Mouse (Mus musculus) neural tube, embryonic 14.5 days (tissue): ENCODE data around the gene Thada. TPM values are rescaled to one million over a fixed set of nuclear protein-coding genes. Genes with fewer than 3 reads are reported as not detected.
"Not testable (repeated sequence)": the region's sequence is repeated elsewhere in the genome, so short reads cannot be mapped to it uniquely, and the experiment has no call there.

Experiments
- ATAC-seq: fragments of 200-750 bp; cut with Nextera tagmentation; 2 replicates; pipeline ENCODE4 v1.8.0; 2017; ENCODE audit warnings: low read depth, mild to moderate bottlenecking, moderate TSS enrichment, moderate library complexity
- H3K27ac ChIP-seq: fragments of 300-500 bp; sonication (generic); 2 replicates; pipeline ENCODE4 v1.5.1; 2014; ENCODE audit warnings: low read depth, mild to moderate bottlenecking, control low read depth, low read length, moderate library complexity, mixed read lengths
- H3K27me3 ChIP-seq: fragments of 300-500 bp; sonication (generic); 2 replicates; pipeline ENCODE4 v1.6.1; 2014; ENCODE audit warnings: low read length; ENCODE audit not compliant: control insufficient read depth, insufficient read depth
- H3K36me3 ChIP-seq: fragments of 300-500 bp; sonication (generic); 2 replicates; pipeline ENCODE4 v1.6.1; 2014; ENCODE audit warnings: low read length, mixed read lengths; ENCODE audit not compliant: control insufficient read depth, insufficient read depth
- H3K4me1 ChIP-seq: fragments of 300-500 bp; sonication (generic); 2 replicates; pipeline ENCODE4 v1.6.1; 2014; ENCODE audit warnings: low read length; ENCODE audit not compliant: control insufficient read depth, insufficient read depth
- H3K4me2 ChIP-seq: fragments of 300-500 bp; sonication (generic); 2 replicates; pipeline ENCODE4 v1.6.1; 2014; ENCODE audit warnings: mild to moderate bottlenecking, low read depth, low read length, control low read depth
- H3K4me3 ChIP-seq: fragments of 300-500 bp; sonication (generic); 2 replicates; pipeline ENCODE4 v1.5.1; 2014; ENCODE audit warnings: low read depth, low read length, control low read depth, mixed read lengths
- H3K9ac ChIP-seq: fragments of 300-500 bp; sonication (generic); replicated peaks from 2 replicates; pipeline ENCODE4 v1.6.1; 2014; ENCODE audit warnings: low read depth, mild to moderate bottlenecking, control low read depth, low read length, mixed read lengths
- H3K9me3 ChIP-seq: fragments of 300-500 bp; sonication (generic); 2 replicates; pipeline ENCODE4 v1.6.1; 2016; ENCODE audit warnings: low read length; ENCODE audit not compliant: control insufficient read depth
- WGBS: fragments of 180-500 bp; shearing (Covaris S2); extraction: QIAGEN DNeasy Blood & Tissue Kit; methylation state at CpG from one replicate; pipeline ENCODE4 v1.1.7; 2014; 5-methylcytosine and 5-hydroxymethylcytosine counted together
- polyA plus RNA-seq: library from polyadenylated mRNA; unstranded; fragments of >200 nt; fragmentation: Nextera tagmentation; extraction: Ambion mirVana; gene quantifications from 2 replicates; pipeline ENCODE4 v1.2.1, GENCODE M21; 2014

The Thada gene
- polyA plus RNA-seq, 1 experiment from 2014 or later: 12.8 TPM

- no peak overlapping the region for H3K4me3 ChIP-seq
- no peak overlapping the region for H3K9ac ChIP-seq
- H3K27me3 ChIP-seq: no peaks in the 10 kb centered on the region
- H3K27ac ChIP-seq: no peak overlapping the region
- ATAC-seq: no peak
- WGBS: 88% methylated on average over 2 of the region's 2 CpGs
- H3K9me3 ChIP-seq: no peaks in the 10 kb centered on the region
- H3K4me1 ChIP-seq: no peaks in the 10 kb centered on the region
- no peaks in the 10 kb centered on the region for H3K36me3 ChIP-seq
- no peak overlapping the region for H3K4me2 ChIP-seq
Observed at GRCm38 (mm10) chr17:84239679-84240292, 226.2 kb downstream of the Thada start.

GRCm38 (mm10) chr17:84238174-84238573, 227.8 kb downstream of the Thada start:
- Histone ChIP-seq H3K4me3 (no peak overlapping the region), H3K36me3 (no peaks in the 10 kb centered on the region), H3K27me3 (no peaks in the 10 kb centered on the region), H3K4me1 (no peaks in the 10 kb centered on the region), H3K9me3 (no peaks in the 10 kb centered on the region), H3K4me2 (no peak overlapping the region), H3K27ac (no peak overlapping the region), H3K9ac (no peak overlapping the region)
- no peak for ATAC-seq
- WGBS: 88% methylated on average over 1 of the region's 1 CpGs

GRCm38 (mm10) chr17:84236781-84237557, 229.0 kb downstream of the Thada start:
- no peaks in the 10 kb centered on the region for H3K27me3 ChIP-seq
- H3K4me1 ChIP-seq: no peaks in the 10 kb centered on the region
- 90% methylated on average over 7 of the region's 7 CpGs for WGBS
- no peak overlapping the region for H3K4me2 ChIP-seq
- H3K9ac ChIP-seq: no peak overlapping the region
- no peak overlapping the region for H3K27ac ChIP-seq
- no peaks in the 10 kb centered on the region for H3K36me3 ChIP-seq
- no peak overlapping the region for H3K4me3 ChIP-seq
- no peak for ATAC-seq
- no peaks in the 10 kb centered on the region for H3K9me3 ChIP-seq

GRCm38 (mm10) chr17:84235399-84235928, 230.5 kb downstream of the Thada start:
- Histone ChIP-seq H3K4me1 (no peaks in the 10 kb centered on the region), H3K27me3 (no peaks in the 10 kb centered on the region), H3K9ac (no peak overlapping the region), H3K4me2 (no peak overlapping the region), H3K36me3 (0 out of 2 replicates have a peak, but pooled peaks cover 5% of the 10 kb centered on the region), H3K4me3 (no peak overlapping the region), H3K9me3 (no peaks in the 10 kb centered on the region), H3K27ac (no peak overlapping the region)
- no peak for ATAC-seq
- WGBS: 87% methylated on average over 4 of the region's 4 CpGs

- not testable (repeated sequence) for ATAC-seq, H3K9ac ChIP-seq, H3K9me3 ChIP-seq, H3K27ac ChIP-seq, H3K4me2 ChIP-seq, H3K36me3 ChIP-seq, H3K27me3 ChIP-seq, H3K4me1 ChIP-seq, H3K4me3 ChIP-seq
- WGBS: 82% methylated on average over 2 of the region's 4 CpGs
Observed at GRCm38 (mm10) chr17:84234785-84235184, 231.2 kb downstream of the Thada start.

- Histone ChIP-seq H3K9ac (no peak overlapping the region), H3K4me3 (no peak overlapping the region), H3K9me3 (no peaks in the 10 kb centered on the region), H3K4me1 (no peaks in the 10 kb centered on the region), H3K4me2 (no peak overlapping the region), H3K27me3 (no peaks in the 10 kb centered on the region), H3K27ac (no peak overlapping the region), H3K36me3 (peaks cover 16% of the 10 kb centered on the region)
- WGBS: 96% methylated on average over 2 of the region's 2 CpGs
- ATAC-seq: no peak
Observed at GRCm38 (mm10) chr17:84233758-84234157, 232.2 kb downstream of the Thada start.

GRCm38 (mm10) chr17:84231361-84231760, 234.6 kb downstream of the Thada start:
- H3K4me3 ChIP-seq: no peak overlapping the region
- 92% methylated on average over 2 of the region's 2 CpGs for WGBS
- H3K4me2 ChIP-seq: no peak overlapping the region
- no peak overlapping the region for H3K27ac ChIP-seq
- ATAC-seq: no peak
- peaks cover 20% of the 10 kb centered on the region for H3K36me3 ChIP-seq
- H3K27me3 ChIP-seq: no peaks in the 10 kb centered on the region
- H3K9me3 ChIP-seq: no peaks in the 10 kb centered on the region
- no peaks in the 10 kb centered on the region for H3K4me1 ChIP-seq
- no peak overlapping the region for H3K9ac ChIP-seq

GRCm38 (mm10) chr17:84228223-84228622, 237.8 kb downstream of the Thada start:
- 86% methylated on average over 2 of the region's 2 CpGs for WGBS
- peaks cover 20% of the 10 kb centered on the region for H3K36me3 ChIP-seq
- no peaks in the 10 kb centered on the region for H3K9me3 ChIP-seq
- ATAC-seq: no peak
- H3K4me3 ChIP-seq: no peak overlapping the region
- H3K27me3 ChIP-seq: no peaks in the 10 kb centered on the region
- no peak overlapping the region for H3K4me2 ChIP-seq
- H3K27ac ChIP-seq: no peak overlapping the region
- no peak overlapping the region for H3K9ac ChIP-seq
- H3K4me1 ChIP-seq: no peaks in the 10 kb centered on the region

GRCm38 (mm10) chr17:84226681-84227080, 239.3 kb downstream of the Thada start:
- Histone ChIP-seq H3K4me1 (no peaks in the 10 kb centered on the region), H3K4me3 (no peak overlapping the region), H3K27me3 (no peaks in the 10 kb centered on the region), H3K27ac (no peak overlapping the region), H3K9me3 (no peaks in the 10 kb centered on the region), H3K4me2 (no peak overlapping the region), H3K9ac (no peak overlapping the region), H3K36me3 (peaks cover 20% of the 10 kb centered on the region)
- no peak for ATAC-seq
- 85% methylated on average over 6 of the region's 6 CpGs for WGBS
